Mouse (Mus musculus): ENCODE results near the gene Zdhhc21. TPM values are rescaled to one million over a fixed set of nuclear protein-coding genes. Genes with fewer than 3 reads are reported as not detected.

The Zdhhc21 gene
- polyA plus RNA-seq, 1 experiment from 2014 or later: 19.2 TPM

- 57% methylated on average over 18 of the region's 19 CpGs for WGBS
- Histone ChIP-seq H3K27me3 (replicated peaks; ENCODE audit: control insufficient read depth, insufficient read depth, low read length) (no peaks in the 10 kb centered on the region), H3K4me2 (ENCODE audit: low read length) (no peak within 1 kb of the TSS), H3K4me1 (ENCODE audit: control insufficient read depth, insufficient read depth, low read depth, low read length) (no peaks in the 10 kb centered on the region), H3K27ac (ENCODE audit: low read depth, low read length) (no peak within 1 kb of the TSS), H3K36me3 (ENCODE audit: control insufficient read depth, insufficient read depth, low read length) (no peaks in the 10 kb centered on the region), H3K9me3 (ENCODE audit: control insufficient read depth, low read length) (no peaks in the 10 kb centered on the region), H3K9ac (ENCODE audit: low read depth, low read length) (no peak within 1 kb of the TSS), H3K4me3 (ENCODE audit: low read length) (no peak within 1 kb of the TSS)
- ATAC-seq: no peak
Observed at GRCm38 (mm10) chr4:82884636-82885534, 25.1 kb upstream of the Zdhhc21 start, which contains the start of gene Cer1. TSS of gene Cer1 (minus strand) at chr4:82885148.

GRCm38 (mm10) chr4:82882500-82882899, 22.7 kb upstream of the Zdhhc21 start:
- Histone ChIP-seq H3K36me3 (ENCODE audit: control insufficient read depth, insufficient read depth, low read length) (no peaks in the 10 kb centered on the region), H3K27ac (ENCODE audit: low read depth, low read length) (no peak overlapping the region), H3K4me2 (ENCODE audit: low read length) (no peak overlapping the region), H3K9ac (ENCODE audit: low read depth, low read length) (no peak overlapping the region), H3K4me3 (ENCODE audit: low read length) (no peak overlapping the region), H3K27me3 (replicated peaks; ENCODE audit: control insufficient read depth, insufficient read depth, low read length) (no peaks in the 10 kb centered on the region), H3K9me3 (ENCODE audit: control insufficient read depth, low read length) (no peaks in the 10 kb centered on the region), H3K4me1 (ENCODE audit: control insufficient read depth, insufficient read depth, low read depth, low read length) (no peaks in the 10 kb centered on the region)
- 83% methylated on average over 9 of the region's 9 CpGs for WGBS
- no peak for ATAC-seq

GRCm38 (mm10) chr4:82881366-82881765, 21.6 kb upstream of the Zdhhc21 start:
- ATAC-seq: no peak
- no peaks in the 10 kb centered on the region for H3K27me3 ChIP-seq (replicated peaks; ENCODE audit: control insufficient read depth, insufficient read depth, low read length)
- no peak overlapping the region for H3K4me2 ChIP-seq (ENCODE audit: low read length)
- no peaks in the 10 kb centered on the region for H3K36me3 ChIP-seq (ENCODE audit: control insufficient read depth, insufficient read depth, low read length)
- H3K4me3 ChIP-seq (ENCODE audit: low read length): no peak overlapping the region
- no peaks in the 10 kb centered on the region for H3K4me1 ChIP-seq (ENCODE audit: control insufficient read depth, insufficient read depth, low read depth, low read length)
- WGBS: 76% methylated on average over 3 of the region's 3 CpGs
- no peak overlapping the region for H3K27ac ChIP-seq (ENCODE audit: low read depth, low read length)
- no peak overlapping the region for H3K9ac ChIP-seq (ENCODE audit: low read depth, low read length)
- no peaks in the 10 kb centered on the region for H3K9me3 ChIP-seq (ENCODE audit: control insufficient read depth, low read length)

GRCm38 (mm10) chr4:82880243-82880642, 20.5 kb upstream of the Zdhhc21 start:
- Histone ChIP-seq H3K4me2 (ENCODE audit: low read length) (no peak overlapping the region), H3K9me3 (ENCODE audit: control insufficient read depth, low read length) (no peaks in the 10 kb centered on the region), H3K27ac (ENCODE audit: low read depth, low read length) (no peak overlapping the region), H3K4me3 (ENCODE audit: low read length) (no peak overlapping the region), H3K9ac (ENCODE audit: low read depth, low read length) (no peak overlapping the region), H3K27me3 (replicated peaks; ENCODE audit: control insufficient read depth, insufficient read depth, low read length) (no peaks in the 10 kb centered on the region), H3K4me1 (ENCODE audit: control insufficient read depth, insufficient read depth, low read depth, low read length) (no peaks in the 10 kb centered on the region), H3K36me3 (ENCODE audit: control insufficient read depth, insufficient read depth, low read length) (no peaks in the 10 kb centered on the region)
- no peak for ATAC-seq
- 75% methylated on average over 2 of the region's 2 CpGs for WGBS

GRCm38 (mm10) chr4:82879152-82879551, 19.4 kb upstream of the Zdhhc21 start:
- no peak overlapping the region for H3K9ac ChIP-seq (ENCODE audit: low read depth, low read length)
- no peak overlapping the region for H3K27ac ChIP-seq (ENCODE audit: low read depth, low read length)
- H3K9me3 ChIP-seq (ENCODE audit: control insufficient read depth, low read length): no peaks in the 10 kb centered on the region
- no peak overlapping the region for H3K4me2 ChIP-seq (ENCODE audit: low read length)
- no peaks in the 10 kb centered on the region for H3K36me3 ChIP-seq (ENCODE audit: control insufficient read depth, insufficient read depth, low read length)
- WGBS: 88% methylated on average over 6 of the region's 6 CpGs
- no peak overlapping the region for H3K4me3 ChIP-seq (ENCODE audit: low read length)
- no peaks in the 10 kb centered on the region for H3K27me3 ChIP-seq (replicated peaks; ENCODE audit: control insufficient read depth, insufficient read depth, low read length)
- no peak for ATAC-seq
- no peaks in the 10 kb centered on the region for H3K4me1 ChIP-seq (ENCODE audit: control insufficient read depth, insufficient read depth, low read depth, low read length)

- Histone ChIP-seq H3K27me3 (replicated peaks; ENCODE audit: control insufficient read depth, insufficient read depth, low read length) (no peaks in the 10 kb centered on the region), H3K27ac (ENCODE audit: low read depth, low read length) (no peak overlapping the region), H3K9ac (ENCODE audit: low read depth, low read length) (no peak overlapping the region), H3K4me2 (ENCODE audit: low read length) (no peak overlapping the region), H3K4me1 (ENCODE audit: control insufficient read depth, insufficient read depth, low read depth, low read length) (no peaks in the 10 kb centered on the region), H3K4me3 (ENCODE audit: low read length) (no peak overlapping the region), H3K9me3 (ENCODE audit: control insufficient read depth, low read length) (no peaks in the 10 kb centered on the region), H3K36me3 (ENCODE audit: control insufficient read depth, insufficient read depth, low read length) (no peaks in the 10 kb centered on the region)
- ATAC-seq: no peak
- WGBS: 78% methylated on average over 2 of the region's 2 CpGs
Observed at GRCm38 (mm10) chr4:82876656-82877055, 16.9 kb upstream of the Zdhhc21 start.

- no peak overlapping the region for H3K4me3 ChIP-seq (ENCODE audit: low read length)
- ATAC-seq: no peak
Observed at GRCm38 (mm10) chr4:82875532-82875931, 15.8 kb upstream of the Zdhhc21 start.

GRCm38 (mm10) chr4:82874791-82875190, 15.0 kb upstream of the Zdhhc21 start:
- Histone ChIP-seq H3K27ac (ENCODE audit: low read depth, low read length) (no peak overlapping the region), H3K9me3 (ENCODE audit: control insufficient read depth, low read length) (no peaks in the 10 kb centered on the region; the same call in 1 of the 2 replicates), H3K4me3 (ENCODE audit: low read length) (no peak overlapping the region), H3K27me3 (replicated peaks; ENCODE audit: control insufficient read depth, insufficient read depth, low read length) (no peaks in the 10 kb centered on the region), H3K36me3 (ENCODE audit: control insufficient read depth, insufficient read depth, low read length) (no peaks in the 10 kb centered on the region), H3K9ac (ENCODE audit: low read depth, low read length) (no peak overlapping the region), H3K4me1 (ENCODE audit: control insufficient read depth, insufficient read depth, low read depth, low read length) (no peaks in the 10 kb centered on the region), H3K4me2 (ENCODE audit: low read length) (no peak overlapping the region)
- WGBS: 72% methylated on average over 4 of the region's 4 CpGs
- ATAC-seq: no peak

More at GRCm38 (mm10) chr4:82875532-82875931, 15.8 kb upstream of the Zdhhc21 start:
- H3K4me2 ChIP-seq (ENCODE audit: low read length): no peak overlapping the region
- H3K9me3 ChIP-seq (ENCODE audit: control insufficient read depth, low read length): no peaks in the 10 kb centered on the region
- no peak overlapping the region for H3K9ac ChIP-seq (ENCODE audit: low read depth, low read length)
- H3K27me3 ChIP-seq (replicated peaks; ENCODE audit: control insufficient read depth, insufficient read depth, low read length): no peaks in the 10 kb centered on the region
- no peaks in the 10 kb centered on the region for H3K4me1 ChIP-seq (ENCODE audit: control insufficient read depth, insufficient read depth, low read depth, low read length)
- no peak overlapping the region for H3K27ac ChIP-seq (ENCODE audit: low read depth, low read length)
- no peaks in the 10 kb centered on the region for H3K36me3 ChIP-seq (ENCODE audit: control insufficient read depth, insufficient read depth, low read length)
- WGBS: 81% methylated on average over 4 of the region's 4 CpGs

- Histone ChIP-seq H3K36me3 (ENCODE audit: control insufficient read depth, insufficient read depth, low read length) (no peaks in the 10 kb centered on the region), H3K9ac (ENCODE audit: low read depth, low read length) (no peak overlapping the region), H3K4me1 (ENCODE audit: control insufficient read depth, insufficient read depth, low read depth, low read length) (no peaks in the 10 kb centered on the region), H3K9me3 (ENCODE audit: control insufficient read depth, low read length) (no peaks in the 10 kb centered on the region; the same call in 1 of the 2 replicates), H3K4me2 (ENCODE audit: low read length) (no peak overlapping the region), H3K4me3 (ENCODE audit: low read length) (no peak overlapping the region), H3K27ac (ENCODE audit: low read depth, low read length) (no peak overlapping the region), H3K27me3 (replicated peaks; ENCODE audit: control insufficient read depth, insufficient read depth, low read length) (no peaks in the 10 kb centered on the region)
- WGBS: 78% methylated on average over 4 of the region's 4 CpGs
- ATAC-seq: no peak
Observed at GRCm38 (mm10) chr4:82872548-82872947, 12.8 kb upstream of the Zdhhc21 start.

Data from hindbrain, embryonic 16.5 days (tissue).